Mouse (Mus musculus) Patski (cell line): ENCODE measurements around the gene Frmd4a. TPM values are rescaled to one million over a fixed set of nuclear protein-coding genes. Genes with fewer than 3 reads are reported as not detected.

Experiments used
- ATAC-seq: fragments of 100-300 bp; one replicate; pipeline ENCODE4 v1.8.0; 2021
- CTCF ChIA-PET: fragments of 350-600 bp; sonication (Branson Sonifier 250); formaldehyde crosslinking; loops from one replicate; lab custom pipeline; 2022; ENCODE audit warnings: inconsistent platforms; lab: Charles Lee
- POLR2A ChIA-PET: fragments of 350-600 bp; sonication (Branson Sonifier 250); formaldehyde crosslinking; loops from one replicate; lab custom pipeline; 2022; ENCODE audit warnings: antibody characterized with exemption, inconsistent platforms; lab: Charles Lee
- DNase-seq: peaks from one replicate; pipeline ENCODE4 v3.0.0-alpha.2; 2011; ENCODE audit warnings: low read depth, low spot score
- H3K27me3 ChIP-seq: fragments of 371-371 bp; one replicate; pipeline ENCODE4 v1.5.1; 2021
- CTCF ChIP-seq: fragments of 100-300 bp; IDR thresholded peaks from one replicate; pipeline ENCODE4 v1.5.1; 2021
- in situ Hi-C: fragments of 300-500 bp; cut with MboI; formaldehyde crosslinking; loops from 3 replicates; pipeline ENCODE4 v1.11.1; 2018; ENCODE audit warnings: low pct_unique_long_range_greater_than_20kb, mixed read lengths
- polyA plus RNA-seq: library from polyadenylated mRNA; unstranded; gene quantifications from one replicate; pipeline ENCODE4 v1.2.3, GENCODE M21; 2021

The Frmd4a gene
- polyA plus RNA-seq, 1 experiment from 2014 or later, result 40.6 TPM

DNA sequence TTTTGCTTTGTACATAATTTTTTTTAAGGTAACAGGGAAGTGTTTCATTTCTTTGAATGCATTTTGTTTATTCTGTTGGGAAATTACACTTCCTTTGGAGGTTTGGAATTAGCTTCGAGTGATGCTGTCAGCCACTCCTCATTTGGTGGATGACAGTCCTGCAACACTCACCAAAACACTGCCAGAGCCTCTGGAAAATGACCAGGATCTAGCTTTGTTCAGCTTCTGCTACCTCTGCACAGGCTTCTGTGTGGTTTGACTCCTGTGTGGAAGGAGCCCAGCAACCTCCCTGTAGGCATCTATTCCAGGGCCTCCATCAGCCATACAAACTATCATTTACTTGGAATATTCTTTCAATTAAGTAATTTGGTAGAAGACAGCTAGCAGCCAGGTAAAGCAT, 323.6 kb downstream of the Frmd4a start:
- ATAC-seq, result no peak
- no peak for DNase-seq
- in situ Hi-C loops, result no loop called here
- no peak for TF ChIP-seq CTCF
- CTCF ChIA-PET, result interaction anchor here (1.0 kb wide), 1 partner anchor 28 kb away, joined by 4 read pairs; no protein-coding TSS in a partner anchor
- POLR2A ChIA-PET, result no interaction called here
- H3K27me3 ChIP-seq, result no peaks in the 10 kb centered on the region

DNA sequence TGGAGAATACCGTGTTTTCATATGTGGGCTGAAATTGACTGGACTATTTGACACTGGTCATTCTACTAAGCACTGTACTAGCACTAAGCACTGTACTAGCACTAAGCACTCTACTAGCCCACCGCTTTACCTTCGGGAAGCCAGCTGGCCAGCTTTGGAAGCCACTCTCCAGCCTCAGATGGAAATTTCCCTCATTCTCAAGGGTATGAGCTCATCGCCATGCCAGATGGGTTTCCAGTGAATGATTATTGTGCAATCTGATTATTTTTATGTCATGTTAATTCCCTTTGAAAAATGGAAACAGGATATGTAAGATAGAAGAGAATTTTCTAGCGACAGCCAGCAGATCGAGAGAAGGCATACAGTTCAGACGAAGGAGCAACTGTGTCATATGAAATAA, 324.5 kb downstream of the Frmd4a start:
- POLR2A ChIA-PET, result interaction anchor here (0.6 kb wide), 1 partner anchor 15 kb away, joined by 3 read pairs; no protein-coding TSS in a partner anchor
- ATAC-seq (no peak), DNase-seq (no peak)
- CTCF ChIA-PET, result interaction anchor here (1.0 to 1.3 kb wide), 3 partner anchors 10 to 60 kb away, joined by 3 to 4 read pairs (median 4); no protein-coding TSS in a partner anchor
- H3K27me3 ChIP-seq, result no peaks in the 10 kb centered on the region
- in situ Hi-C loops, result no loop called here
- TF ChIP-seq CTCF, result no peak

DNA sequence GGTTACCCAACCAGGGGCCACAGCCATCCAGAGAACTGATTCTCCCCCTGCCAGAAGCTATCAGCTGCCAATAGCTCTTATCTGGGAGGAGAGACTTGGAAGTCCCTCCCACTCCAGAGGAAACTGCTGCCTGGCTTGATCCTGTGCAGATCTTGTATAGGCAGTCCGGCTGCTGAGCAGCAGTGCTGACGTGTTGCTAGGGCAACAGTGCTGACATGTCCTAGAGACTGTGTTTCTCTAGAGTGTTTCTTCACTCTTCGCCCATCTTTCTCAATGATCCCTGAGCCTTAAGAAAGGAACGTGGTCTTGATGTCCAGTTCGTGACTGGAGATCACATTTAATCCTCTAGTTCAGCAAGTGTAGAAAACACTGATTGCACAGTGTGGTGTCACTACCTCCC, 326.9 kb downstream of the Frmd4a start:
- ATAC-seq (no peak), DNase-seq (no peak)
- ChIA-PET CTCF (interaction anchor here (1.0 kb wide), 1 partner anchor 55 kb away, joined by 3 read pairs; no protein-coding TSS in a partner anchor), POLR2A (no interaction called here)
- H3K27me3 ChIP-seq, result no peaks in the 10 kb centered on the region
- in situ Hi-C loops, result no loop called here
- TF ChIP-seq CTCF, result no peak

DNA sequence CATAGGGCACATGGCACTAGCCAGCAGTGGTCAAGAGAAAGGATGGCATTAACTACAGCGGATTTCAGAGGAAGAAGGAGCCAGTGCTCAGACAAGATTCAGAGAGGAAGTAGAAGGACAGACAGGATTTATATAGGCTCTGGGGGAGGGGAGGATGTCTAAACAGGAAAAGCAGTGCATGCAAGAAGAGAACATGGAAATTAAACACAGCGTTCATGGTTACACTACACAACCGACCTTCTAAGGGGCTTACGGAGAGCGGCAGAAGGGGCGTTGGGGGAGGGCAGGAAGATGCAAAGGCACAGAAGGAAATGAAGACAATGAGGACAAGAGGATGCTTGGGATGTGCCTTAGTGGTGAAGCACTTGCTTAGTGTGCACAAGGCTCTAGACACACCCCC, 328.7 kb downstream of the Frmd4a start:
- no peak for ATAC-seq
- in situ Hi-C loops, result no loop called here
- no peaks in the 10 kb centered on the region for H3K27me3 ChIP-seq
- no peak for TF ChIP-seq CTCF
- POLR2A ChIA-PET, result no interaction called here
- CTCF ChIA-PET, result interaction anchor here (0.8 to 1.6 kb wide), 2 partner anchors 14 to 40 kb away, joined by 3 read pairs; no protein-coding TSS in a partner anchor
- DNase-seq, result no peak

DNA sequence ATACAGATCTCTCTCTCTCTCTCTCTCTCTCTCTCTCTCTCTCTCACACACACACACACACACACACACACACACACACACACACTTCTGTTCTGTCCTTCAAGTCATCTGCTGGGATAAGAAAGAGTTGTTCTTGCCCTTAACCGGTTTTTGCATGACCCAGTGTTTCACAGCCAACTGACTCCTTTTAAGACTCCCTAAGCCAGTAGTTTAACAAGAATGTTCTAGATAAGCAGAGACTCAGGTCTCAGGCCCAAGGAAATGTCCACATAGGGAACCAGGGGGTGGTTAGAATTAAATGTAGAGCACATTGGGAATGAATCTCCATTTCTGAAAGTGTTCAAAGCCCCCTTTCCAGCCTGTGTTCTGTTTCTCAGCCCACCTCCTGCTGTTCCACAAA, 329.4 kb downstream of the Frmd4a start:
- no peaks in the 10 kb centered on the region for H3K27me3 ChIP-seq
- ChIA-PET POLR2A (no interaction called here), CTCF (interaction anchor here (1.0 to 1.6 kb wide), 2 partner anchors 13 to 28 kb away, joined by 3 read pairs; no protein-coding TSS in a partner anchor)
- ATAC-seq, result no peak
- DNase-seq, result no peak
- TF ChIP-seq CTCF, result no peak
- in situ Hi-C loops, result no loop called here

DNA sequence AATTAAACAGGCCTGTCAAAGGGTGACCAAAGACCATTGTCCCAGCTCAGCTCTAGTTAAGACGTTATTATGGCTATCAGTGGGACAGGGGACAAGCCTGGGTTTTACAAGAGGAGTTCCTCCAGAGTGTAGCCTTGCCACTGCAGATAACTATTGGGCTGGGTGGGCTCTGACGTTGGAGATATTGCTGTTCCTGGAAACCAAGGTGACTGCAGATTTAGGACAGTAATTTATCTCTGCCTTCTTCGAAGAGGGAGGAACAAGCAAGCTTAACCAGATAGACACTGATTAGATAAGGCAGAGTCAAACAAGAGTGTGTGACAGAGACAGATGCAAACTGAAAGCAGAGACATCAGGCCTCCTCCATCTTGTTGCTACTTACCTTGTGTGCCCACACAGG, 330.3 kb downstream of the Frmd4a start:
- ChIA-PET CTCF (interaction anchor here (1.0 kb wide), 1 partner anchor 28 kb away, joined by 3 read pairs; no protein-coding TSS in a partner anchor), POLR2A (no interaction called here)
- DNase-seq (no peak), ATAC-seq (no peak)
- in situ Hi-C loops, result no loop called here
- TF ChIP-seq CTCF, result no peak
- no peaks in the 10 kb centered on the region for H3K27me3 ChIP-seq

DNA sequence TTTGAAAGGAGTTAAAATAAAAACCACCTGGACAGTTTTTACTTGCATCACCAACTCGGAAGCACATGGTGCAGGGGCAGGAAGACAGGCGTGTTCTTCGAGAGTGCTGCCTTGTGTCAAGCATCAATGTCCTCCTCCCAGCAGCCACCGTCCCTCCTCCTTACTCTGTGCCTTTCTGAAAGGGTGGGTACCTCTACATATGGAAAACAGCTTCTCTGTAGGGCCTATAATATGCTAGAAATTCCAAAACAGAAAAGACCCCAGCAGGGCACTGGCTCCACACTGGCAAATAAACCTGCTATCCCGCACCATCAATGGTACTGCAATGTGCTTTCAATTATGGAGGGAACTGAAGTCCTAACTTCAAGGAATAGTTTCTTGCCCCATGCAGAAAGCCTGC, 331.0 kb downstream of the Frmd4a start:
- POLR2A ChIA-PET, result no interaction called here
- no peak for TF ChIP-seq CTCF

DNA sequence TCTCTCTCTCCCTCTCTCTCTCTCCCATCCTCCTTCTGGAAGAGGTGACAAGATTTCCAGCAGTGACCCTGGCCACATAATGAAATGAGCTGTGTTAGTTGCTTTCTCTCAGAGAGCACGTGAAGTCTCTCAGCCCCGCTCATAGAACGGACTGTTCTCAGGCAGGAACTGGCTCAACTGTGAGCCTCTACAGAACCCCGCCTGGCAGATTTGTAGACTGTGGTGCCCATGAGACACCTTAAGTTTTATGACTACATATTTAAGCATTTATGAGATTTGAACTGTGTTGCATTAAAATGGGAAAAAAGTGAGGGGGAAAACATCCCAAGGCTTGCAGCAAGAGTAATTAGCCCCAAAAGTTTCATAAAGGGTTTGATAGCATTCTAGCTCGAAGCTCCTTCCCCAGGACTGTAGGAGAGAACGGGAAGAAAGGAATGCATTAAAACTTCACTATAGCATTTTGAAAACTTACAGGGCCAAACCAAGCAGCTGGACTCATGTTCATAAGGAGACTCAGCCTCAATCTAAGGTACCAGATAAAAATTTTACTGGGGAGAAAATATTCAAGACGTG, 339.4 kb downstream of the Frmd4a start:
- POLR2A ChIA-PET, result no interaction called here
- DNase-seq, result no peak
- no peak for TF ChIP-seq CTCF
- H3K27me3 ChIP-seq, result no peaks in the 10 kb centered on the region
- in situ Hi-C loops, result no loop called here
- ATAC-seq, result no peak
- CTCF ChIA-PET, result interaction anchor here (0.6 kb wide), 1 partner anchor 263 kb away, joined by 3 read pairs; no protein-coding TSS in a partner anchor

More for the DNA sequence above, 331.0 kb downstream of the Frmd4a start:
- CTCF ChIA-PET, result no interaction called here
- no peak for DNase-seq
- in situ Hi-C loops, result no loop called here
- H3K27me3 ChIP-seq, result no peaks in the 10 kb centered on the region
- no peak for ATAC-seq

DNA sequence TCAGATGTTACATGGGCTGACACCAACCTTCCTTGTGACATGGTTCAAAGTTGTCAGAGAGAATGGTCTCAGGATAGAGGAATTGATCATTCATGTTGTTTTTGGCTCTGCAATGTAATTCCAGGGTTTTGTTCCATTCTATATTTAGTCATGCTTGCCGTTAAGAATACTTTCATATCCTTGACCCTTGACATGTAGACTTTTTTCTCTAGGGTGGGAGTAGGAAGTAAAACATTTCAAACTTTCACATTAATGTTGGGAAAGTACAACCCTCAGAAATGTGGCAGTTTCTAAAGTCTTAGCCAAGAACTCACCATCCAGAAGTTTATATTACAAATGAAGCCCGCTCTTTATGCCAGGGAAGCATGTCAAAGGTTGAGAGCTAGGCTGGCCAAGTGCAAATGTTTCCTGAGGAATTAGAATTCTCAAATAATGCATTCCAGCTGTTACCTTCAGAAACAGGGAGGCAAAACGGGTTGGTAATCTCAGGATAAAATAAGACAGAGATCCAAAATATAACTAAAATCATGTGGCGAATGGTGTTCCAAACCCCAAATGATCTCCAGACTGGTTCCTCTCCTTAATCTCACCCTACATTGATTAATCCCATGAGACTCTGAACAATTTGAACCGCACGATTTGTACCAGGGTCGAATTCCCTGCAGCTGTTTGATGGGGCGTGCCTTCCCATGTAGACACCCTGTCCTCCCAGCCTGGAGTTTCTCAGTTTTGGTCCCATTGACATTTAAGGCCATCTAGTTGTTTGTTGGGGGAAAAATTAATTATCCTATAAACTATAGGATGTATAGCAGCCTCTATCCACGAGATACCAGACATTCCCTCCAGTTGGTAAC, 344.7 kb downstream of the Frmd4a start:
- ChIA-PET CTCF (no interaction called here), POLR2A (no interaction called here)
- no peaks in the 10 kb centered on the region for H3K27me3 ChIP-seq
- DNase-seq, result no peak
- ATAC-seq, result no peak
- no peak for TF ChIP-seq CTCF
- in situ Hi-C loops, result no loop called here

DNA sequence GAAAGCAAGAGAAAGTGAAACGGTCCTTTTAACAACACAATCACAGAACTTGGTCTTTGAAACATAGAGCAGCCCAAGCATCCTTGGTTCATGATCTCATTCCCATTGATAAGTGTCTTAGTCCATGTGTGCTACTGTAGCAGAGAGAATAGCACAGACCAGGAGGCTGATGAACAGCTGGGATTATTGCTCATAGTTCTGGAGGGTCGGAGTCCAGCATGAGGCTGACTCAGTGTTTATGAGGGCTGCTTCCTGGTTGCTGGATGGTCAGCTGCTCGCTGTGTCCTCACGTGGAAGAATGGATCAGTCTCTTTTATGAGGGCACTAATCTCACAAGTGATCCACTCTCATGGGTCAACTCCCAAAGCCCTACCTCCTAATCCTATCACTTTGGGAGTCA, 347.4 kb downstream of the Frmd4a start:
- DNase-seq, result no peak
- no peaks in the 10 kb centered on the region for H3K27me3 ChIP-seq
- ATAC-seq, result no peak
- CTCF ChIA-PET, result interaction anchor here (1.0 kb wide), 1 partner anchor 11 kb away, joined by 3 read pairs; no protein-coding TSS in a partner anchor
- TF ChIP-seq CTCF, result no peak
- in situ Hi-C loops, result no loop called here
- POLR2A ChIA-PET, result no interaction called here

DNA sequence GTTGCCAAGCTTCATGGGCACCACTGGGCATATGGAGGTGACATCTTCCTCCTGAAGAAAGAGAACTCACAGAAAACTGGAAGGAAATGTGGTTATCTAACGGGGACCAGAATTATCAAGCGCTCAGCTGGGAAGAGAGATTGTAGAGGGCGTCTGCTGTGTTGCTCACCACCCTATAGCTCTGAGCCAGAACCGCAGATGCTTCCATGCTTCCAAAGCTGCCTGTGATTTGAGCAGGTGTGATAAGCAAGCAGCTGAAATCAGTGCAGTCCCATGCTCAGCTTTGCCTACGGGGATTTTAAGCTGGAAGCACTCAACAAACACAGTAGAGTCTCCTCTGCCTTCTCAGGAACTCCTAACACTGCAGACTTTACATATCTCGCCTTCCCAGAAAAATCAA, 351.0 kb downstream of the Frmd4a start:
- ChIA-PET POLR2A (no interaction called here), CTCF (interaction anchor here (1.1 kb wide), 1 partner anchor 27 kb away, joined by 4 read pairs; no protein-coding TSS in a partner anchor)
- no peaks in the 10 kb centered on the region for H3K27me3 ChIP-seq
- no peak for TF ChIP-seq CTCF
- in situ Hi-C loops, result no loop called here
- DNase-seq (no peak), ATAC-seq (no peak)
